Mouse (Mus musculus): ENCODE results near the gene Nenf. TPM values are rescaled to one million over a fixed set of nuclear protein-coding genes. Genes with fewer than 3 reads are reported as not detected.

Nenf gene
- total RNA-seq, 2 experiments from 2014 or later, result 76.1 to 80.3 TPM

- peak; percentile 67 to 68 for DNase-seq (ENCODE audit: low spot score in 2 of 2)
These were observed 25.6 kb downstream of the Nenf start for GRCm38 (mm10) chr1:191292348-191292747.

- peak in 1 of 2 experiments; percentile 25 for DNase-seq (ENCODE audit: low spot score in 2 of 2)
These were observed 29.2 kb downstream of the Nenf start for GRCm38 (mm10) chr1:191288762-191289161.

- no peak for DNase-seq (ENCODE audit: low spot score in 2 of 2)
These were observed 33.5 kb downstream of the Nenf start for GRCm38 (mm10) chr1:191284502-191284901.

GRCm38 (mm10) chr1:191283110-191284040, 34.6 kb downstream of the Nenf start:
- DNase-seq (ENCODE audit: low spot score in 2 of 2), result no peak

GRCm38 (mm10) chr1:191282319-191282718, 35.7 kb downstream of the Nenf start:
- no peak for DNase-seq (ENCODE audit: low spot score in 2 of 2)

- DNase-seq (ENCODE audit: low spot score in 2 of 2), result no peak
These were observed 36.8 kb downstream of the Nenf start for GRCm38 (mm10) chr1:191281171-191281570.

GRCm38 (mm10) chr1:191278324-191278723, 39.7 kb downstream of the Nenf start:
- no peak for DNase-seq (ENCODE audit: low spot score in 2 of 2)

- DNase-seq (ENCODE audit: low spot score in 2 of 2), result no peak
These were observed 40.4 kb downstream of the Nenf start for GRCm38 (mm10) chr1:191277549-191278059.

- no peak for DNase-seq (ENCODE audit: low spot score in 2 of 2)
These were observed 41.8 kb downstream of the Nenf start for GRCm38 (mm10) chr1:191276181-191276580.

- DNase-seq (ENCODE audit: low spot score in 2 of 2), result peak; percentile 64 to 76
These were observed 42.5 kb downstream of the Nenf start for GRCm38 (mm10) chr1:191275527-191275926.

GRCm38 (mm10) chr1:191272660-191273059, 45.3 kb downstream of the Nenf start:
- no peak for DNase-seq (ENCODE audit: low spot score in 2 of 2)

- peak in 1 of 2 experiments; percentile 4 for DNase-seq (ENCODE audit: low spot score in 2 of 2)
These were observed 48.4 kb downstream of the Nenf start for GRCm38 (mm10) chr1:191269648-191269952.

GRCm38 (mm10) chr1:191268797-191269647, 49.0 kb downstream of the Nenf start:
- DNase-seq (ENCODE audit: low spot score in 2 of 2), result no peak

GRCm38 (mm10) chr1:191267856-191268255, 50.1 kb downstream of the Nenf start:
- no peak for DNase-seq (ENCODE audit: low spot score in 2 of 2)

GRCm38 (mm10) chr1:191267162-191267561, 50.8 kb downstream of the Nenf start:
- no peak for DNase-seq (ENCODE audit: low spot score in 2 of 2)

- DNase-seq (ENCODE audit: low spot score in 2 of 2), result no peak
These were observed 54.5 kb downstream of the Nenf start for GRCm38 (mm10) chr1:191263471-191263870.

- no peak for DNase-seq (ENCODE audit: low spot score in 2 of 2)
These were observed 56.1 kb downstream of the Nenf start for GRCm38 (mm10) chr1:191261861-191262260.

- no peak for DNase-seq (ENCODE audit: low spot score in 2 of 2)
These were observed 58.3 kb downstream of the Nenf start for GRCm38 (mm10) chr1:191259661-191260060.

- no peak for DNase-seq (ENCODE audit: low spot score in 2 of 2)
These were observed 58.9 kb downstream of the Nenf start for GRCm38 (mm10) chr1:191259121-191259520.

GRCm38 (mm10) chr1:191258521-191258920, 59.5 kb downstream of the Nenf start:
- DNase-seq (ENCODE audit: low spot score in 2 of 2), result no peak

GRCm38 (mm10) chr1:191257981-191258380, 60.0 kb downstream of the Nenf start:
- DNase-seq (ENCODE audit: low spot score in 2 of 2), result no peak

- DNase-seq (ENCODE audit: low spot score in 2 of 2), result no peak
These were observed 60.6 kb downstream of the Nenf start for GRCm38 (mm10) chr1:191257351-191257771.
